Mouse (Mus musculus): Measurements from ENCODE around the gene Hdx. TPM values are rescaled to one million over a fixed set of nuclear protein-coding genes. Genes with fewer than 3 reads are reported as not detected.

Hdx gene
- 0.47 and 0.54 TPM in 2 replicates for polyA plus RNA-seq (2015; fragmentation: Nextera tagmentation; extraction: Ambion mirVana)

- Histone ChIP-seq H3K27me3 (no peaks in the 10 kb centered on the region), H3K4me1 (replicated peaks) (no peaks in the 10 kb centered on the region), H3K4me3 (peak within 1 kb of the TSS; percentile 56), H3K36me3 (no peaks in the 10 kb centered on the region), H3K9me3 (replicated peaks) (no peaks in the 10 kb centered on the region), H3K4me2 (peak within 1 kb of the TSS; percentile 65), H3K27ac (peak within 1 kb of the TSS; percentile 53), H3K9ac (peak within 1 kb of the TSS; percentile 52)
- WGBS: 9% methylated on average over 26 of the region's 26 CpGs
- peak; percentile 70 for ATAC-seq (replicated peaks; ENCODE audit: insufficient number of reproducible peaks, insufficient read depth, low FRiP score, low read depth)
Measured at GRCm38 (mm10) chrX:111696356-111697282, at the start of gene Hdx. TSS of gene Hdx (minus strand) at chrX:111697079.

GRCm38 (mm10) chrX:111685665-111686064, 11.2 kb downstream of the Hdx start:
- WGBS: 48% methylated on average over 3 of the region's 3 CpGs
- Histone ChIP-seq H3K27me3 (no peaks in the 10 kb centered on the region), H3K36me3 (no peaks in the 10 kb centered on the region), H3K9ac (no peak overlapping the region), H3K9me3 (replicated peaks) (no peaks in the 10 kb centered on the region), H3K4me1 (replicated peaks) (no peaks in the 10 kb centered on the region), H3K4me2 (no peak overlapping the region), H3K27ac (no peak overlapping the region), H3K4me3 (no peak overlapping the region)
- ATAC-seq (replicated peaks; ENCODE audit: insufficient number of reproducible peaks, insufficient read depth, low FRiP score, low read depth): no peak

DNA sequence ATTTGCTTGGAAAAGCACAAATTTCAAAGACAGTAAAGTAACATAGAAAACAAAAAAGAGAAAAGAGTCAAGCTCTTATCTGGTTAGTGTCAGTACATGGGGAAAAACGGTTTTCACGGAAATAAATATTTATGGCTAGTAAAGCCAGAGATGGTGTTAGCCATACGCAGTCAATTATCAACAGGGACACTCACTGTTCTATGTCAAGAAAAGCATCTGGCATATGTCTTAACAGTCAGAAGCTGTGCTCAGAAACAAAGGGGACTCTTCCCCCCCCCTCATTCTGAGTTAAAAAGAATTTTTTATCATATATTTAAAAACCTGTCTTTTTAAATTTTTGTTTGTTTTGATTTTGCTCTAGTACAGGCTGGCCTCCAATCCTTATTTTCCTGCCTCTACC, 25.2 kb downstream of the Hdx start:
- Histone ChIP-seq H3K9ac (no peak overlapping the region), H3K4me1 (replicated peaks) (no peaks in the 10 kb centered on the region), H3K27ac (no peak overlapping the region), H3K4me3 (no peak overlapping the region), H3K9me3 (replicated peaks) (no peaks in the 10 kb centered on the region), H3K4me2 (no peak overlapping the region), H3K27me3 (no peaks in the 10 kb centered on the region), H3K36me3 (no peaks in the 10 kb centered on the region)
- no peak for ATAC-seq (replicated peaks; ENCODE audit: insufficient number of reproducible peaks, insufficient read depth, low FRiP score, low read depth)
- 34% methylated on average over 3 of the region's 3 CpGs for WGBS

DNA sequence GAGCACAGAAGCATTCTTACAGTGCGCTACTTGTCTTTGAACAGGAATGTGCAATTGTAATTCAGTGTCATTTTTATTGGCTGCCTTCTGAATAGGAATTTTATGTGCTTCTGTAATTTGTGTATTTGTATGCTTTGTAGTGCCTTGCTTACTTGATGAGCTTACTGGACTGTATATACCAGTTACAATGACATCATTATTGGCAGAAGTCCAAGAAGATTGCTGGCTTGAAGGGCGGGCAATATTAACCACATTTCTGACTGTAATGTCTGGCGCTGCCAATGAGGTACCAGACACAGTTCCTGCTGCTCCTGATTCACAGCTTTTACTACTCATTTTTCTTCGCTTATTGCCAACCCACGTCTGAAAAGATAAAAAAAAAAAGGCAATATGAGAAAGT, 36.5 kb downstream of the Hdx start:
- no peaks in the 10 kb centered on the region for H3K27me3 ChIP-seq
- H3K4me2 ChIP-seq: no peak overlapping the region
- no peaks in the 10 kb centered on the region for H3K36me3 ChIP-seq
- no peaks in the 10 kb centered on the region for H3K9me3 ChIP-seq (replicated peaks)
- no peaks in the 10 kb centered on the region for H3K4me1 ChIP-seq (replicated peaks)
- no peak overlapping the region for H3K9ac ChIP-seq
- H3K4me3 ChIP-seq: no peak overlapping the region
- ATAC-seq (replicated peaks; ENCODE audit: insufficient number of reproducible peaks, insufficient read depth, low FRiP score, low read depth): no peak
- WGBS: 49% methylated on average over 5 of the region's 5 CpGs
- no peak overlapping the region for H3K27ac ChIP-seq

DNA sequence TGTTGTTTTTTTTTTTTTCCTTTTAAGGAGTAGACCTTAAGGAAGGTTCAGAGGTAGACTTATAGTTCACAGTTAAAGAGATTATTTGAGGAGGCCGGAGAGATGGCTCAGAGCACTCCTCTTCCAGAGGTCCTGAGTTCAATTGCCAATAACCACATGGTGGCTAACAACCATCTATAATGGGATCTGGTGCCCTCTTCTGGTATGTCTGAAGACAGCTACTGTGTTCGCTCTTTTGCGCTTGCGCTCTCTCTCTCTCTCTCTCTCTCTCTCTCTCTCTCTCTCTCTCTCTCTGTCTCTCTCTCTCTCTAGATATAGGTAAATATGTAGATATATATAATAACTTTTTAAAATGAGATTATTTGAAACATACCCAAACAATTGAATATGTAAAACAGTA, 38.2 kb downstream of the Hdx start:
- Histone ChIP-seq H3K4me3 (no peak overlapping the region), H3K27me3 (no peaks in the 10 kb centered on the region), H3K27ac (no peak overlapping the region), H3K36me3 (no peaks in the 10 kb centered on the region), H3K9me3 (replicated peaks) (no peaks in the 10 kb centered on the region), H3K4me1 (replicated peaks) (no peaks in the 10 kb centered on the region), H3K4me2 (no peak overlapping the region), H3K9ac (no peak overlapping the region)
- no peak for ATAC-seq (replicated peaks; ENCODE audit: insufficient number of reproducible peaks, insufficient read depth, low FRiP score, low read depth)
- 89% methylated on average over 4 of the region's 4 CpGs for WGBS

DNA sequence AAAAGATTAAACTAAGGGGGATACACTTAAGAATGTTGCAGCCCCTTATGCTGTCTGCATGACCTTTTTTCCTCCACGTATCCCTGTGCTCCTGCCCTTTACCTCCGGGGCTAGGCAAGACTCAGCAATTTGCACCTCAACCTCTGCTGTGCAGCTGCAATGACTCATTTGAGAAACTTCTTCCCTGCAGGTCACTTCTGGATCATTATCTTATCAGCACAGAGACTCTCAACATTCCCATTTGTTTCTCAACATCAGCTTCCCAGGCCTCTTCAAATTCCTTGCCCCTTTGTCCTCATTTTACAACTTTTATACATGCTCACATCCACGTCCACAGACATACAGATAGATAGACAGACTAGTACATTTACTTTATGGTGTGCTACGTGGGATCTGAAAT, 51.9 kb downstream of the Hdx start:
- ATAC-seq (replicated peaks; ENCODE audit: insufficient number of reproducible peaks, insufficient read depth, low FRiP score, low read depth): no peak
- WGBS: 44% methylated on average over 4 of the region's 4 CpGs

DNA sequence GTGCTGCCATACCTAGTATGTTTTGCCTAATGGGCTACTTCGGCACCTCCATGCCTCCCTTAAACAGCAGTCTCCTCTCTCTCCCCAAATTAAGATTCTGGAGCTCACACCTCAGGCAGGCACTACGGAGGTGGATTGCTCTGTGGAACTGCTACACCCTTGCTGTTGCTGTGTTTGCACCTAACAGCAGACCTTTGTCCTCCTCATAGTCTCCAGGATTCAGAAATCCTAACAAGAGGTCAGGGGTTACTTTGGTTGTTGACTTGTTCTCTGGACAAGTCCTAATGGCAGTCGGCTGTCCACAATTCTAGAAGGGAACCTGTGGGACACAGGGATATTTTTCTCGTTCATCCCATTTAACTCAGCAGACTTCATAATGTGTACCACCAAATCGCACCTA, 56.3 kb downstream of the Hdx start:
- H3K27ac ChIP-seq: no peak overlapping the region
- H3K27me3 ChIP-seq: no peaks in the 10 kb centered on the region
- no peak for ATAC-seq (replicated peaks; ENCODE audit: insufficient number of reproducible peaks, insufficient read depth, low FRiP score, low read depth)
- no peak overlapping the region for H3K9ac ChIP-seq
- H3K9me3 ChIP-seq (replicated peaks): no peaks in the 10 kb centered on the region
- no peaks in the 10 kb centered on the region for H3K4me1 ChIP-seq (replicated peaks)
- no peak overlapping the region for H3K4me3 ChIP-seq
- H3K36me3 ChIP-seq: no peaks in the 10 kb centered on the region
- WGBS: 78% methylated on average over 5 of the region's 5 CpGs
- H3K4me2 ChIP-seq: no peak overlapping the region

More for the DNA sequence above, 51.9 kb downstream of the Hdx start:
- no peak overlapping the region for H3K27ac ChIP-seq
- H3K4me1 ChIP-seq (replicated peaks): no peaks in the 10 kb centered on the region
- H3K27me3 ChIP-seq: no peaks in the 10 kb centered on the region
- no peaks in the 10 kb centered on the region for H3K9me3 ChIP-seq (replicated peaks)
- H3K36me3 ChIP-seq: no peaks in the 10 kb centered on the region
- H3K4me2 ChIP-seq: no peak overlapping the region
- no peak overlapping the region for H3K9ac ChIP-seq
- H3K4me3 ChIP-seq: no peak overlapping the region

GRCm38 (mm10) chrX:111597631-111598161, 99.2 kb downstream of the Hdx start:
- 75% methylated on average over 2 of the region's 2 CpGs for WGBS
- Histone ChIP-seq H3K27me3 (no peaks in the 10 kb centered on the region), H3K9ac (no peak overlapping the region), H3K9me3 (replicated peaks) (no peaks in the 10 kb centered on the region), H3K27ac (no peak overlapping the region), H3K4me3 (no peak overlapping the region), H3K36me3 (no peaks in the 10 kb centered on the region), H3K4me1 (replicated peaks) (no peaks in the 10 kb centered on the region), H3K4me2 (no peak overlapping the region)
- no peak for ATAC-seq (replicated peaks; ENCODE audit: insufficient number of reproducible peaks, insufficient read depth, low FRiP score, low read depth)

DNA sequence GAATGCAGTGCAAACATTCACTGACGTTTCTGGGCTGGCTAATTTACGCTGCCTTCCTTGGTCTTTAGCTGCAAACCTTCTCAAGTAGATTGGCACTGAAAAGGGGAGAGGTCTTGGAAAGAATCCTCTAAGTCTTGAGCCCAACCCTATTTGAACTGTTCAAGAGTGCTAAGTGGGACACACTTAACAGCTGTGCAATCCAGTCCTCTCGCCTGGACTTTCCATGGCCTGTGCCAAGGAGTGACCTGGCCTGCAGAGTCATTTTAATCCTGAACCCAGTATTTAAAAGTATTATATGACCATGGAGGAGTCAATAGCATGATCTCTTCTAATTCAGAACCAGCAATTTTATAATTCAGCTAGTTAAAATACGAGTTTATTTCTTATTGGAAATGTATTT, 109.3 kb downstream of the Hdx start:
- 63% methylated on average over 4 of the region's 4 CpGs for WGBS
- Histone ChIP-seq H3K4me3 (no peak overlapping the region), H3K36me3 (no peaks in the 10 kb centered on the region), H3K9ac (no peak overlapping the region), H3K4me2 (no peak overlapping the region), H3K4me1 (replicated peaks) (no peaks in the 10 kb centered on the region), H3K27ac (no peak overlapping the region), H3K27me3 (no peaks in the 10 kb centered on the region), H3K9me3 (replicated peaks) (no peaks in the 10 kb centered on the region)
- ATAC-seq (replicated peaks; ENCODE audit: insufficient number of reproducible peaks, insufficient read depth, low FRiP score, low read depth): no peak

GRCm38 (mm10) chrX:111577044-111577443, 119.8 kb downstream of the Hdx start:
- 60% methylated on average over 2 of the region's 2 CpGs for WGBS
- ATAC-seq (replicated peaks; ENCODE audit: insufficient number of reproducible peaks, insufficient read depth, low FRiP score, low read depth): no peak
- no peak overlapping the region for H3K4me2 ChIP-seq

GRCm38 (mm10) chrX:111537859-111538258, 159.0 kb downstream of the Hdx start, which contains the start of gene Rps6ka6:
TSS of gene Rps6ka6 (minus strand) at chrX:111537959.
- ATAC-seq (replicated peaks; ENCODE audit: insufficient number of reproducible peaks, insufficient read depth, low FRiP score, low read depth): no peak
- 55% methylated on average over 10 of the region's 10 CpGs for WGBS
- H3K4me3 ChIP-seq: no peak within 1 kb of the TSS

More at GRCm38 (mm10) chrX:111577044-111577443, 119.8 kb downstream of the Hdx start:
- no peaks in the 10 kb centered on the region for H3K4me1 ChIP-seq (replicated peaks)
- no peaks in the 10 kb centered on the region for H3K27me3 ChIP-seq
- no peak overlapping the region for H3K27ac ChIP-seq
- no peak overlapping the region for H3K9ac ChIP-seq
- no peak overlapping the region for H3K4me3 ChIP-seq
- no peaks in the 10 kb centered on the region for H3K36me3 ChIP-seq
- no peaks in the 10 kb centered on the region for H3K9me3 ChIP-seq (replicated peaks)

More at GRCm38 (mm10) chrX:111537859-111538258, 159.0 kb downstream of the Hdx start, which contains the start of gene Rps6ka6:
- H3K27me3 ChIP-seq: no peaks in the 10 kb centered on the region
- no peaks in the 10 kb centered on the region for H3K9me3 ChIP-seq (replicated peaks)
- H3K36me3 ChIP-seq: no peaks in the 10 kb centered on the region
- no peak within 1 kb of the TSS for H3K4me2 ChIP-seq
- H3K27ac ChIP-seq: no peak within 1 kb of the TSS
- H3K4me1 ChIP-seq (replicated peaks): no peaks in the 10 kb centered on the region
- H3K9ac ChIP-seq: no peak within 1 kb of the TSS
